Mouse (Mus musculus) ovary, postnatal 36 days (tissue): ENCODE measurements around the gene Acadvl.

Source experiments
- DNase-seq: peaks from one replicate; pipeline ENCODE4 v3.0.0; 2022; ENCODE audit warnings: low spot score, mixed read lengths

Gene Acadvl

GRCm38 (mm10) chr11:69980196-69981140, 34.7 kb downstream of the Acadvl start:
- DNase-seq, result peak; percentile 98

GRCm38 (mm10) chr11:69979827-69980195, 35.4 kb downstream of the Acadvl start:
- DNase-seq, result no peak

- no peak for DNase-seq
Measured at GRCm38 (mm10) chr11:69976271-69976670, 38.9 kb downstream of the Acadvl start.

GRCm38 (mm10) chr11:69974907-69975306, 40.3 kb downstream of the Acadvl start:
- no peak for DNase-seq

- no peak for DNase-seq
Measured at GRCm38 (mm10) chr11:69970775-69971174, 44.4 kb downstream of the Acadvl start.

GRCm38 (mm10) chr11:69970222-69970621, 45.0 kb downstream of the Acadvl start:
- no peak for DNase-seq

DNA sequence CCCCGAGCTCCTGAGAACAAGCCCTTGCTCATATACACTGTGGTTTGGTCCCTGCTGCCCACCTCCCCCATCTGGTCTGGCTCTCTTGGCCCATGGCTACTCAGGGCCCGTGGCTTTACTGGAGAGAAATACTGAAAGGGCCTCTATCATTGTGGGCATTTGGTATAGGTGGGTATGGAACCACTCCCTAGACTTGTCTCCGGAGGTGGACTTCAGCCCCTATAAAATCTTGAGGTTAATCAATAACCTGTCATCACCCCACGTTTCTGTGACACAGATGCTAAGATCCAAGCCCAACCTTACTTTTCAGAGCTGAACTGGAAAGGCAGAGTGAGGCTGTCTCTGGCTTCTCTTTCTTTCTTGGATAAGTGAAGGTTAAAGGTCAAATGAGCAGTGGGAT, 46.4 kb downstream of the Acadvl start:
- DNase-seq, result no peak

DNA sequence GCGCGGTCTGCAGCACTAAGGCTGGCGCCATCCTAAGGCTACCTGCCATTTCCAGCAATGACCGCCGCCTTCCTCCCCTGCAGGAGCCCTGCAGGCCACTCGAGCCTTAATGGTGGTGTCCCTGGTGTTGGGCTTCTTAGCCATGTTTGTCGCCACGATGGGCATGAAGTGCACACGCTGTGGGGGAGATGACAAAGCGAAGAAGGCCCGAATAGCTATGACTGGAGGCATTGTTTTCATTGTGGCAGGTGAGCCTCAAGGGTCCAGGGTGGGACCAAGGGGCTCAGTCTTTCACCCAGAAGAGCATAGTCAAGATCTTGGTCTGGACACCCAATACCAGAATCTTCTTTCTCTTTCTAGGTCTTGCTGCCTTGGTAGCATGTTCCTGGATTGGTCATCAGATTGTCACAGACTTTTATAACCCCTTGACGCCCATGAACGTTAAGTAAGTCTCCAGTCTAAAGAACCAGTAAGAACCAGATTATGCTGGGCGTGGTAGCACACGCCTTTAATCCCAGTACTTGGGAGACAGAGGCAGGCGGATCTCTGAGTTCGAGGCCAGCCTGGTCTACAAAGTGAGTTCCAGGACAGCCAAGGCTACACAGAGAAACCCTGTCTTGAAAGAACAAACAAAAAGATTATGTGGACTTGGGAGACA, 48.2 kb downstream of the Acadvl start:
- no peak for DNase-seq

GRCm38 (mm10) chr11:69966006-69966859, 49.0 kb downstream of the Acadvl start:
- peak; percentile 49 for DNase-seq

DNA sequence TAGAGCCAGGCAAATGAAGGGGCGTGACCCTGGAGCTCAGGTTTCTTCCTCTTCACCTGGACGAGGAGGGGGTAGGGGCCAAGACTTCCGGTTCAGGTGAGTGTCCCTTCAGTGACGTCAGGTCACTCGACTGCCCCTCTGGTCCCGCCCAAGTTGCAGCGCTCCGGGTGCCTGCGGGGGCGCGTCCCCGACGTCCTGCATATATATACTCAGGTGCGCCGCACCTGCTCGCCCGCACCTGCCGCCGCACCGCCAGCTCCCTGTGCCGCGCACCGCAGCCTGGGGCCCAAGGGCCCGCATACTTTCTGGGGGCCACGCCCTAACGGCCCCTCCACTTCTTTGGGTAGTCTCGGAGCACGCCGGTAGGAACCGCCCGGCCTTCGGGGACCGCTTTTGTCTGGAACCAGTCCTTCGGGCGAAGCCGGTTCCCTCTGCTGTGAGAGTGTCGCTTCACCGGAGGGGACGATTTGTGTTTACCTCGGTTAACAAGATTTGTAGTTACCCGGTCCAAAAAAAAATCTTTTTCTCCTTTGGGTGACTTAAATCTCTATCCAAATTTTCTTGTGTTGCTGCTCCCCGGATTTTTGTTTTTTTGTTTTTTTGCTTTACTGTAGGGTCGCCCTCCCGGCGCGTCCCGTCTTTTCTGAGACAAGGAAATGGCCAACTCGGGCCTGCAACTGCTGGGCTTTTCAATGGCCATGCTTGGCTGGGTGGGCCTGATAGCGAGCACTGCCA, 49.8 kb downstream of the Acadvl start:
- DNase-seq, result peak; percentile 34

DNA sequence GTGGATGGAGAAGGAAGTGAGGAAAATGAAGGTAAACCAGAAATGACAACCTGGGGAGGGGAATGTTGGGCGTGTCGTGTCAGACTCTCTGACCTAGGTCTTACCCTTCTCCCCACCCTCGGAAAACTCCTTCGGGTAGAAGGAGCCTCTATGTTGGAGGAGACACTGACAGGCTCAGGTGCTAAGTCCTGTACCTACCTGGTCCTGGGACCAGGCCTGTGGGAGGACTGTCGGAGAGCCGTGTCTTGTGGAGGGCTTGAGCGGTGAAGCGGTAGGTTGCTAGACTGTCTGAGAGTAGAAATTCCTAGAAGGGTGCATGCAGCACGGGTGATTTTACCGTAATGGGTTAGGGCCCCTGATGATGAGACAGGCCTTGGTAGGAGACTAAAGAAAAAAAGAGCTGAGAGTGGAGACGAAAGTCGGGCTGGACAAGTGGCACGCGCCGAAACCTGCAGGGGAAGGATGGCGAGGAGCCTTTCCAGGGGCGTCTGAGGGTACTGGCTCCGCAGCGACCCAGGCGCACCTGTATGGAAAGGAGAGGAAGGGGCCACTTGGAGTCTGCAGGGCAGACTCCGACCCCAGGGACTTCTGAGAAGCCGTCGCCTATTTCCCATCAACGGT, 50.5 kb downstream of the Acadvl start, which contains the start of gene Cldn7:
Cldn7 (plus strand) TSS at position 130 of the 621 bp plus-strand sequence.
- no peak for DNase-seq

GRCm38 (mm10) chr11:69961841-69962240, 53.4 kb downstream of the Acadvl start:
- DNase-seq, result no peak

GRCm38 (mm10) chr11:69960616-69961015, 54.6 kb downstream of the Acadvl start:
- no peak for DNase-seq
